Mouse (Mus musculus) naive thymus-derived CD4-positive, alpha-beta T cell, adult 5 months (primary cell): ENCODE data around the gene Hic1. TPM values are rescaled to one million over a fixed set of nuclear protein-coding genes. Genes with fewer than 3 reads are reported as not detected.

Source experiments
- polyA plus RNA-seq: library from polyadenylated mRNA; unstranded; fragments of 100-300 nt; shearing (Covaris generic); gene quantifications from one replicate; pipeline ENCODE4 v1.2.1, GENCODE M21; 2017

The Hic1 gene
- 0.65 TPM for polyA plus RNA-seq

DNA sequence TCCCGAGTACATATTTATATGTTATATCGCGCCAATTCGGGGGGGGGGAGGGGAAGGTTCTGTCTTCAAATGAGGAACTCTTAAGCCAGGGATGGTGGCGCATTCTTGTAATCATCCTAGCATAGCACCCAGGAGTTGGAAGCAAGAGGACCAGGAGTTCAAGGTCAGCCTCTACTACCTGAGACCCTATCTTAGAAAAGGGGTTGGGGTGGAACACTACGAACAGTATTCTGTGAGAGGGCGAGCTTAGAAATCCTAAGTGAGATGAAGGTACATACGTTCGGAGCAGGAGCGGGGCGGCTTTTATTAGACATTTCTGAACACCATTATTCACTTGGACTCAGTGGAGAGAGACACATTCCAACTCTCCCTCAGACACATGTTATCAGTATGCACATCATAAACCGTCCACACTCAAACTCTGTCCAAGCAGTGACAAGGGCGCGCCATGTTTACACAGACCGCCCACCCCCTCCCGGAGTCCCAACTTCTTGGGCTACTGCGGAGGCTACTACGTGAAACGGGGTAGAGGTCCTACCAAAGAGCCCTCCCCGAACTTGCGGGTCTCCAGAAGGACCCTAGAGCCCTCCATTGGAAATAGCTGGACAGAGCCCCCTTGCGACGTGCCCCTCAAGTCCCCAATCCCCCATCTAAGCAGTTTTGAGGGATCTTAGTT lies at the start of gene Hic1:
Gene Hic1 (minus strand): TSS at position 115 of the 676 bp plus-strand sequence.

DNA sequence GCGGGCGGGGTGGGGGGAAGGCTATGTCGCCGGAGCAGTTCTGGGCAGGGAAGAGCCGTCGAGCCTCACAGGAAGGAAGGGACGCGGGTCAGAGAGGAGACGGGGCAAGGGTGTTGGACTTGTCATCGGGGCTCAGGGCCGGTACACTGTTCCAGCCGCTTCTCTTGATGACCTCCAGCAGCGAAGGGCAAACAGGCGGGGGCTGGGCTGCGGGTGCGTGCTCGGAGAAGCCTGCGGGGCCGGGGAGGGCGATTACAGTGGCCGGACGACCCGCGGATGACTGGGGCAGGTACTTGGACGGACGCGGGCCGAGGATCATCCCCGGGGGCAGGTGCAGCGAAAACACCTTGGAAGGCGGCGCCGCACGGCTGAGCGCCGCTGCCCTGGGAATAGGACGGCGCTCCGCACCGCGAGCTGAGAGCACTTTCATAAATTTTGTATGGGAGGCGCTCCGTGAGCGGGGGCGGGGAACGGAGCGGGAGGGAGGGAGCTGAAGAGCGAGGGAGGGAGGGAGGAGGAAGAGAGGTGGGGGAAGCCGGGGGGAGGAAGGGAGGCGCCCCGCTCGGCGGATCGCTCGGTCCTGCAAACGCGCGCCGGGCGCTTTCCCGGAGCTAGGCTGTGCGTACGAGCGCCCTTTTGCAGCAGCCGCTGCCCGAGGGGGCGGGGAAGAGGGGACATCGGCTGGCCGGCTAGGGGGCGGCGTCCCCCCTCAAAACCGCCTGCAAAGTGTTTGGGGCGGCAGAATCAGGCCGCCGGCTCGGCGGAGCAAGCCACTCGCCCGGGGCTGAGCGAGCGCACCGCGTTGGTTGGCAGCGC lies 24.1 kb upstream of the Hic1 start, which contains the start of gene Rtn4rl1:
Gene Rtn4rl1 (plus strand): TSS at position 528 of the 816 bp plus-strand sequence.

GRCm38 (mm10) chr11:75190905-75191441 lies 21.7 kb upstream of the Hic1 start, which contains the start of gene Dph1:
Dph1 (minus strand) TSS chr11:75191241.

DNA sequence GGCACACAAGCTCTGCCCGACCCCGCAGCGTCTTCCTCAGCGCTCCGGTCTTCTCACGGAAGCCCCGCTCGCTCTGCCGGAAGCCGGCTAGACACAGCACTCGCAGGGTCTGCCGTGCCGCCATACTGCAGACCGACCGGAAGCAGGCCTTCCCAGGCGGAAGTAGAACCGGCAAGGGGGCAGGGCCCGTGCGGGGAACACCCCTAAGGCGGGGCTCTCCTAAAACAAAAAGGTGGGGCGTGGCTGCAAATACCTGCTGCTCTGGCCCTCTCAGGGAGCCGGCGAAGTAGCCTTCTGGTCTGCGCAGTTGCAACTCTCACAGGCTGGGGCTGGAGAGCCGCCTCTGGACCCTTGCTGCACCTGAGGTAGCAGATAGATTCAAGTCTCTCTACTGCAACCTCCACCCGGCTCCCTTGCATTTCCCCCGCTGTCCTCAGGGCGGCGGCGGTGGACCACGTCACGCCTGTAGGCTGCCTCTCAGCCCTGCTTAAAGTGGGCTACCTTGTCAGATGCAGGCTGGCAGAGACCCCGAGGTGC lies 9.4 kb upstream of the Hic1 start, which contains the start of gene Ovca2:
Gene Ovca2 (minus strand): TSS at position 164 of the 537 bp plus-strand sequence.

Other genes starting within 250 kb of the Hic1 start
- 35.9 TPM for gene Smg6, start 243.7 kb downstream of the Hic1 start, polyA plus RNA-seq
- 3.0 TPM for gene Srr, start 243.6 kb downstream of the Hic1 start, polyA plus RNA-seq
- gene Ovca2, start 9.3 kb upstream of the Hic1 start, polyA plus RNA-seq: 17.1 TPM
- 19.7 TPM for gene Dph1, start 21.7 kb upstream of the Hic1 start, polyA plus RNA-seq
- 28.6 TPM for gene Rtn4rl1, start 24.3 kb upstream of the Hic1 start, polyA plus RNA-seq
- 144 TPM for gene Rpa1, start 178.8 kb upstream of the Hic1 start, polyA plus RNA-seq
- gene Smyd4, start 178.9 kb upstream of the Hic1 start, polyA plus RNA-seq: 28.6 TPM